Mouse (Mus musculus) forebrain, embryonic 10.5 days (tissue): ENCODE data around the gene Myo1e. TPM values are rescaled to one million over a fixed set of nuclear protein-coding genes. Genes with fewer than 3 reads are reported as not detected.

Source experiments
- DNase-seq: peaks from one replicate; pipeline ENCODE4 v3.0.0-alpha.2; 2017; ENCODE audit warnings: low spot score; ENCODE audit errors: extremely low spot score
- H3K27ac ChIP-seq: fragments of 300-500 bp; sonication (generic); 2 replicates; pipeline ENCODE4 v1.5.1; 2016; ENCODE audit warnings: mild to moderate bottlenecking
- H3K27me3 ChIP-seq: fragments of 300-500 bp; sonication (generic); 2 replicates; pipeline ENCODE4 v1.6.1; 2016; ENCODE audit warnings: mild to moderate bottlenecking; ENCODE audit not compliant: poor library complexity, severe bottlenecking
- H3K36me3 ChIP-seq: fragments of 300-500 bp; sonication (generic); replicated peaks from 2 replicates; pipeline ENCODE4 v1.6.1; 2016; ENCODE audit warnings: mild to moderate bottlenecking, moderate library complexity
- H3K4me1 ChIP-seq: fragments of 300-500 bp; sonication (generic); 2 replicates; pipeline ENCODE4 v1.6.1; 2016
- H3K4me3 ChIP-seq: fragments of 300-500 bp; sonication (generic); 2 replicates; pipeline ENCODE4 v1.5.1; 2016; ENCODE audit warnings: mild to moderate bottlenecking, moderate library complexity
- H3K9me3 ChIP-seq: fragments of 300-500 bp; sonication (generic); 2 replicates; pipeline ENCODE4 v1.6.1; 2016; ENCODE audit warnings: mild to moderate bottlenecking, moderate library complexity
- WGBS: fragments of 180-500 bp; shearing (Covaris S2); methylation state at CpG from one replicate; pipeline ENCODE4 v1.1.7; 2016; 5-methylcytosine and 5-hydroxymethylcytosine counted together
- polyA plus RNA-seq: library from polyadenylated mRNA; unstranded; fragments of >200 nt; fragmentation: Nextera tagmentation; extraction: Ambion mirVana; gene quantifications from 2 replicates; pipeline ENCODE4 v1.2.1, GENCODE M21; 2016

Gene Myo1e
- polyA plus RNA-seq, 1 experiment from 2014 or later, result 11.4 TPM

DNA sequence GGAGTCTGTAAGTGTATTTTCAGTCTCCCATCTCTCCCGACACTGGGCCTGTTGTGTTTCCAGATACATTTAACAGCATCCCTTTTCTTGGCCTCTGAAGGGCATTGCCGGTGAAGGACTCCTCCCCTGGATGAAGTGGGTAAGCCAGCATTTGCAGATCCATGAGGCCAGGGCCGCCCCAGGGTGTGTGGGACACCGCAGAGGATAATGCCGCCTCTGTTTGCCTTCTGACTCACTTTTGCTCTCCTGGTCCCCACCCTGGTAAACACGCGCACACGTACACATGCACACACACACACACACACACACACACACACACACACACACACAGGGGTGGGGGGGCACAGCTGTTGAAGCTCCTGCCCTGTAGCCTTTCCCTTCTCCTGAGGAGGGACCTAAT, 74.3 kb downstream of the Myo1e start:
- 85% methylated on average over 8 of the region's 8 CpGs for WGBS
- no peak overlapping the region for H3K27ac ChIP-seq
- no peak for DNase-seq
- H3K4me3 ChIP-seq, result no peak overlapping the region
- no peaks in the 10 kb centered on the region; the same call in 1 of the 2 replicates for H3K9me3 ChIP-seq
- H3K27me3 ChIP-seq, result no peaks in the 10 kb centered on the region
- no peaks in the 10 kb centered on the region for H3K4me1 ChIP-seq
- no peaks in the 10 kb centered on the region for H3K36me3 ChIP-seq

DNA sequence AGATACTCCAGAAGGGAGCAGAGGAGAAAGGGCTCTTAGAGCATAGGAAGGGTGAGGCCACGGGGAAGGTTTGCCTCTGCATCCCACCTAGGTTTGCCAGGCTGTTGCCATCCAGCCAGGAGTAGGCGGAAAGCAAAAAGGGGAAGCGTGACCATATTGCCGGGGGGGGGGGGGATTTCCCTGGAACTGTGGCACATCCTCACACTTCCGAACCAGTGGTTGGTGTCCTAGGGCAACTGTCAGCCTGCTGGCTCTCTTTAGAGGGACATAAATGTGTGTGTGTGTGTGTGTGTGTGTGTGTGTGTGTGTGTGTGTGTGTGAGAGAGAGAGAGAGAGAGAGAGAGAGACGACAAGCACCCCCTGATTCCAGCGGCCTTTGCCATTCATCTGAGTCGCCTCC, 75.0 kb downstream of the Myo1e start:
- WGBS, result 91% methylated on average over 7 of the region's 8 CpGs
- Histone ChIP-seq H3K4me1 (no peaks in the 10 kb centered on the region), H3K4me3 (no peak overlapping the region), H3K9me3 (no peaks in the 10 kb centered on the region; the same call in 1 of the 2 replicates), H3K27me3 (no peaks in the 10 kb centered on the region), H3K27ac (no peak overlapping the region), H3K36me3 (no peaks in the 10 kb centered on the region)
- DNase-seq, result no peak

DNA sequence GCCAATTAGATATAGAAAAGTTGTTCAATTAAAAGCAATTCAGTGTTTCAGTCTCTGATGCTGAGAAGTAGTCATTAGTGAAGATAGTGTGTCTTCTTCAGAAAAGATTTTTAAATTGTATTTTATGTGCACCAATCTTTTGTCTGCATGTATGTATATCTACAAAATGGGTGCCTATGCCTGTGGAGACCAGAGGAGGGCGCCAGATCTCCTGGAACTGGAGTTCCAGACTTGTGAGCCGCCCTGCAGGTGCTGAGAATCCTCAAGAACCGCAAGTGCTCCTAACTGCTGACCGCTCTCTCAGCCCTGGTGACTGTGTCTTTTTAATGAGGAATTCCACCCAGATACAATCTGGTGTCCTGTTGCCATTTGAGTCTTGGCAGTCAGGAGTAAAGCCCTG, 76.0 kb downstream of the Myo1e start:
- H3K4me1 ChIP-seq, result no peaks in the 10 kb centered on the region
- H3K27me3 ChIP-seq, result no peaks in the 10 kb centered on the region
- no peak overlapping the region for H3K27ac ChIP-seq
- 90% methylated on average over 4 of the region's 4 CpGs for WGBS
- H3K36me3 ChIP-seq, result no peaks in the 10 kb centered on the region
- no peak for DNase-seq
- H3K4me3 ChIP-seq, result no peak overlapping the region
- no peaks in the 10 kb centered on the region; the same call in 1 of the 2 replicates for H3K9me3 ChIP-seq

DNA sequence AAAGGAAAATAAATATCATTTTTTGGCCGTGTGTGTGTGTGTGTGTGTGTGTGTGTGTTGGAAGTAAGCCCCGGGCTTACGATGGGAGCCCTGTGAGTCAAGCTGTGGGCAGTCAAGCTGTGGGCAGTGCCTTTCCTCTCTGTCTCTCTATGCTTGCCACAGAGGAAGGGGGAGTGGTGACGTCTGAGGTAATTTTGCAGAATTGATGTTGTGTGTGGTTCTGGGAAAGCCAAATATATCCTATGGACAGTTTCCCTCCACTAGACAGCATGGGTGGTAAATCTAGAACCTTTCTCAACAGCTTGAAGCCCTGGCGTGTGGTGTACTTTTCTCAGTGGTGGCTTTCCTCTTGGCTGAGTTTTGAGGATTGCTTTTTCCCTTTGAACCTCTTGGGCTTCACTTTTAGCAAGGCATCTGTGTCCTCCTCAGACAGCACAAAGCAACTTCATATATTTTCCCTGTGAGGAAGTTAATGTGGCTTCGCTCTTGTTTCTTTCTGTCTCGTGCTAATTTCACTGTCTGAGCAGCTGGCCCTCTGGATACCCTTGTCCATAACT, 77.5 kb downstream of the Myo1e start:
- Histone ChIP-seq H3K4me3 (no peak overlapping the region), H3K36me3 (no peaks in the 10 kb centered on the region), H3K27ac (no peak overlapping the region), H3K9me3 (no peaks in the 10 kb centered on the region; the same call in 1 of the 2 replicates), H3K27me3 (no peaks in the 10 kb centered on the region), H3K4me1 (no peaks in the 10 kb centered on the region)
- 87% methylated on average over 7 of the region's 7 CpGs for WGBS
- DNase-seq, result no peak

DNA sequence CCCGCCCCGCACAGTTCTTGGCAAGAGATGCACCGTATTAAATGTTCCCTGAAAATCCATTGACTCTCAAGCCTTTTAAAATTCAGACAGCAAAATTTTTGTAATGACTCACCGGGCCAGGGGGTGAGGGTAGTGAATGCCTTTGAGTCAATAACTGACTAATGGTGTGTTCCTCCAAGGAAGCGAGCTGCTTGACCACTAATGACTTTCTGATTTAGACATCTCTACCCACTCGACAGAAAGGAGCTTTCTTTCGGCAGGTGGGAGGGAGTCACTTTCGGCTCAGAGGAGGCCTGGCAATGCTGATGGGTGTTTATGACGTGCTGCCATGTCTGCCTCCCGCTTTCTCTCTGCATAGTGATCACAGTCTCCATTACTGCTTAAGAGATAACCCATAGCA, 83.6 kb downstream of the Myo1e start:
- Histone ChIP-seq H3K4me3 (no peak overlapping the region), H3K9me3 (no peaks in the 10 kb centered on the region), H3K27me3 (no peaks in the 10 kb centered on the region), H3K27ac (no peak overlapping the region), H3K36me3 (no peaks in the 10 kb centered on the region), H3K4me1 (peaks cover 14% of the 10 kb centered on the region)
- 79% methylated on average over 10 of the region's 10 CpGs for WGBS
- DNase-seq, result no peak

DNA sequence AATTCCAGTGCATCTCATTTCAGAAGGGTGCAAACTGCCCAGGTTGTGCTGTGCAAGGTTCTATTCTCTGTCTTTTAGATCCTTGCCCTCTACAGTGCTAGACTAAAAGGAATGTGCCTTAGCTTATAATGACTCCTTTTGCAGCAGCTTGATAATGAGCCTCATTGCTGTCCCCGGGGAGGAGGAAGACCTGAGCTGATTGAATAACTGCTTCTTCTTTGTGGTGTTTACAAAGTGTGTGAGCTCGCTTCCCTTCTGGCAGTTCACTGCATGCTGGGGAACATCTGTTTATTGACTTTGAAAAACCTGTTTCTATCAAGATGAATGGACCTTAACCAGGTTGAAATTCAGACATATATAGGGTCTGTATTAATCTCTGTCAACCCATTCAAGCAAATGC, 89.8 kb downstream of the Myo1e start:
- Histone ChIP-seq H3K4me1 (peaks cover 29% of the 10 kb centered on the region), H3K27me3 (no peaks in the 10 kb centered on the region), H3K4me3 (no peak overlapping the region), H3K27ac (peak overlapping the region; percentile 35; the same call in 1 of the 2 replicates), H3K9me3 (no peaks in the 10 kb centered on the region), H3K36me3 (peaks cover 15% of the 10 kb centered on the region)
- no peak for DNase-seq
- WGBS, result 21% methylated on average over 2 of the region's 2 CpGs

DNA sequence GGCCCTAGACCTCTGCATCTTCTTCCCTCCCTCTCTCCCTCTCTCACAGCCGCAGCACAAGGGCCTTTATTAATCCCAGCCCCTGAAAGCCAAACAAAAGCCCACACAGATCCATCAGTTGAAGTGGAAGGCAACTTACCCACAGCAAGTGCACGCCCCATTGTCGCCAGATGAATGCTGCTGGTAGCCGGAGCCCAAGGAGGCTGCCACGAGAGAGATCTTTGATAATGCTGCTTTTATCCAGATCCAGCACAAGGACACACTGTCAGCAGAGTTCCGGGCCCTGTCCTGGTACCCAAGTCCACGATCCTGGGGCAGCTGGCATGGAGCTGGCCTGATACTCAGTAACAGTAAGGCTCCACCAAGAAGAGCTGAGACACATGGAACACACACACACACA, 91.1 kb downstream of the Myo1e start:
- peak overlapping the region; percentile 66 for H3K27ac ChIP-seq
- peaks cover 24% of the 10 kb centered on the region for H3K4me1 ChIP-seq
- no peaks in the 10 kb centered on the region for H3K27me3 ChIP-seq
- no peaks in the 10 kb centered on the region for H3K9me3 ChIP-seq
- peak; percentile 49 for DNase-seq
- 26% methylated on average over 7 of the region's 7 CpGs for WGBS
- peaks cover 21% of the 10 kb centered on the region for H3K36me3 ChIP-seq
- H3K4me3 ChIP-seq, result no peak overlapping the region

DNA sequence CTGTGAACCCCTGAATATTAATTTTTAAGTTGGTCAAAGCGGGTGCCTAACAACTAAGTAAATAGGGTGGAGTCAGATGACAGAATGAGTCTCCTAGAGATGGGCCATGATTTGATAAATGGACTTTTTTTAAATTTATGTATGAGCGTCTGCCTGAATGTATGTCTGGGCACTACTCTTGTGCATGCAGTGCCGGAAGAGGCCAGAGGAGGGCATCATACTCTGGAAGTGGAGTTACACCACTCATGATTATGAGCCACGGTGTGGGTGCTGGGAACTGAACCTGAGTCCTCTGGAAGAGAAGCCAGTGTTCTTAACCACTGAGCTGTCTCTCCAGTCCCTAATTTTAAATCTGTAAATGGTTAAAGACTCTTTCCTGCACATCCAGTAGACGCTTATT, 93.6 kb downstream of the Myo1e start:
- 92% methylated on average over 5 of the region's 5 CpGs for WGBS
- peaks cover 24% of the 10 kb centered on the region for H3K4me1 ChIP-seq
- H3K36me3 ChIP-seq, result peaks cover 21% of the 10 kb centered on the region
- no peaks in the 10 kb centered on the region for H3K9me3 ChIP-seq
- no peak for DNase-seq
- no peak overlapping the region for H3K27ac ChIP-seq
- H3K27me3 ChIP-seq, result no peaks in the 10 kb centered on the region
- no peak overlapping the region for H3K4me3 ChIP-seq

DNA sequence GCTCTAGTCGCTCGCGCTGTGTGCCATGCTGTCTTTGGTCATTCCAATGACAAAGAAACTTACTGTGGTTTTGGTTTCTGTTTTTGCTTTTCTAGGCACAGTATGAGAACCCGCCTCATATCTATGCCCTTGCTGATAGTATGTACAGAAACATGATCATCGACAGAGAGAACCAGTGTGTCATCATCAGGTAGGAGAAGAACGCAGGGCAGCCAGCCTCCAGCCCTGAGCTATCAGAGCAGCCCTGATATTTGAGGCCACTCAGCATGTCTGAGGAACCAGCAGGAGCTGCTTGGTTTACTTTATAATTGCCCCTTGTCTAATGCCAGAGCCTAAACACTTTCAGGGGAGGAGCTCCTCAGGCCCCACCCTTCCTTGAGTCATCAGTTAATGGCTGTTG, 94.4 kb downstream of the Myo1e start:
- no peak overlapping the region for H3K27ac ChIP-seq

DNA sequence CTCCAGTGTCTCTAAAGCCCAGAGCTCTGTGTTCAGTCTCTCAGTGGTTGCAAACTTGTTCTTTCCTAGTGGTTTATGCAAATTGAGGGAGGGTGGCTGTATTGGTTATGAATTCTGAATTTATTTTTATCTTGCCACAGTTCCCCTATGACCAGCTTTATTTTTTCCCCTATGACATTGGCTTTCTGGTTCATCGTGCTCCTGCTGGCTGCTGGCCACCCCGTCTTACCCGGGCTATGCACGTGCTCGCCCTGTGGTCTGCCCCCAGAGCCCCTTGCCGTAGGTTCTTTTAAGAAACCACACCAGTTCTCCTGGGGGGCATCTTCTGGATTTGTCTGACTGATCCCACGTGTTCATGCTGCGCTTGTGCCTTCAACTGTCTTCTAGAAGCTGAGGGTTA, 97.8 kb downstream of the Myo1e start:
- H3K4me3 ChIP-seq, result no peak overlapping the region
- DNase-seq, result no peak
- no peaks in the 10 kb centered on the region for H3K27me3 ChIP-seq
- peaks cover 14% of the 10 kb centered on the region for H3K36me3 ChIP-seq
- H3K4me1 ChIP-seq, result peaks cover 7% of the 10 kb centered on the region
- no peaks in the 10 kb centered on the region for H3K9me3 ChIP-seq
- 96% methylated on average over 8 of the region's 8 CpGs for WGBS
- H3K27ac ChIP-seq, result no peak overlapping the region

More for the DNA sequence above, 94.4 kb downstream of the Myo1e start:
- H3K4me1 ChIP-seq, result peaks cover 21% of the 10 kb centered on the region
- H3K4me3 ChIP-seq, result no peak overlapping the region
- WGBS, result 97% methylated on average over 6 of the region's 6 CpGs
- no peak for DNase-seq
- H3K9me3 ChIP-seq, result no peaks in the 10 kb centered on the region
- H3K36me3 ChIP-seq, result peaks cover 21% of the 10 kb centered on the region
- no peaks in the 10 kb centered on the region for H3K27me3 ChIP-seq

DNA sequence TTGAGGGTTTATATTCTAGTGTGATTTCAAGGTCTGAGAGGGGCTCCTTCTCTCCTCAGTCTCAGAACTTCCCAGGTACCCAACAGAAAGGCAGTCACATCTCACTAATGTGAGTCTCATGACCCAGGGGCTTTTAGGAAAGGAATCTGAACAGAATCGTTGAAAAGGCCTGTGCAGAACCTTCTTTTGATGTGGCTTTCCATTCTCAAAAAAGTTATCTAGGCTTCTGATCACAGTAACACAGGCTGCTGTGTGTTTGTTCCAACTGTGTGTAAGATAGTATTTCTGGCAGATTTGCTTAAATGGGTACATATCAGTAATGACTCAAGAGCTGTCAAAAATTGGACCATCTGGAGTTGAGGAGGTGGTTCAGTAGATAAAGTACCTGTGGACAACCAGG, 102.9 kb downstream of the Myo1e start:
- Histone ChIP-seq H3K4me1 (peaks cover 9% of the 10 kb centered on the region), H3K27me3 (no peaks in the 10 kb centered on the region), H3K4me3 (no peak overlapping the region), H3K9me3 (no peaks in the 10 kb centered on the region), H3K36me3 (0 out of 2 replicates have a peak, but pooled peaks cover 3% of the 10 kb centered on the region), H3K27ac (no peak overlapping the region)
- 80% methylated on average over 1 of the region's 1 CpGs for WGBS
- DNase-seq, result no peak

DNA sequence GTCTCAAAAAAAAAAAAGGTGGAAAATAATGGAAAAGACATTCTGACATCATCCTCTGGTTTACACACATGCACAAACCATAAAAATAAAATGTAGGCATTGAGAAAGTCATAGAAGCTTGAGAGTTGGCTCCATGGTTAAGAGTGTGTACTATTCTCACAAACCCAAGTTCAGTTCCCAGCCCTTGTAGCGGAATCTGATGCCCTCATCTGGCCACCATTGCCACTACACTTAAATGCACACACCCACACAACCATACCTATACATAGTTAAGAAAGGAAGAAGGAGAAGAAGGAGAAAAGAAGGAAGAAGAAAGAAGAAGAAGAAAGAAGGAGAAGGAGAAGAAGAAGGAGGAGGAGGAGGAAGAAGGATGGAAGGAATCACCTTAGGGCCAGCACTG, 106.9 kb downstream of the Myo1e start:
- Histone ChIP-seq H3K27ac (no peak overlapping the region), H3K4me1 (peaks cover 10% of the 10 kb centered on the region), H3K27me3 (no peaks in the 10 kb centered on the region), H3K36me3 (0 out of 2 replicates have a peak, but pooled peaks cover 3% of the 10 kb centered on the region), H3K4me3 (no peak overlapping the region), H3K9me3 (no peaks in the 10 kb centered on the region)
- WGBS, result 93% methylated on average over 1 of the region's 1 CpGs
- DNase-seq, result no peak

DNA sequence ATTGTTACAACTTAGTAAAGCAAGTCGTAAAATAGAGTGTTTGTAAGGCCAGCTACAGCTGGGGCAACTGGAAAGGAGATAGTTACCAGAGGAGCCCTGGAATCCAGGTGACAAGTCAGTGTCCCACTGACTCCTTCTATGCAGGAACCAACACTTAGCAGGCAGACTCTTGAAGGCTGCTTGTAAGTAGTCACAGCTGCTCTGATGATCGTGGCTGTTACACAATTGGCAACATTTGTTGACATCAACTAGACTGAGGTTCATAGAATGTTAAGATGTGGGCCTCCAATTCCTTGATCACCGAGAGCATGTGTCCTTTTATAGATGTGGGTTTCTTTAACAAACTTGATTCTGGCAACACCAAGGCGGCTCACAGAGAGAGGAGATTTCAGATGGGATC, 108.0 kb downstream of the Myo1e start:
- no peak for DNase-seq
- Histone ChIP-seq H3K4me3 (no peak overlapping the region), H3K27me3 (no peaks in the 10 kb centered on the region), H3K4me1 (peaks cover 11% of the 10 kb centered on the region), H3K36me3 (0 out of 2 replicates have a peak, but pooled peaks cover 3% of the 10 kb centered on the region), H3K27ac (no peak overlapping the region), H3K9me3 (no peaks in the 10 kb centered on the region)
- 75% methylated on average over 4 of the region's 4 CpGs for WGBS

DNA sequence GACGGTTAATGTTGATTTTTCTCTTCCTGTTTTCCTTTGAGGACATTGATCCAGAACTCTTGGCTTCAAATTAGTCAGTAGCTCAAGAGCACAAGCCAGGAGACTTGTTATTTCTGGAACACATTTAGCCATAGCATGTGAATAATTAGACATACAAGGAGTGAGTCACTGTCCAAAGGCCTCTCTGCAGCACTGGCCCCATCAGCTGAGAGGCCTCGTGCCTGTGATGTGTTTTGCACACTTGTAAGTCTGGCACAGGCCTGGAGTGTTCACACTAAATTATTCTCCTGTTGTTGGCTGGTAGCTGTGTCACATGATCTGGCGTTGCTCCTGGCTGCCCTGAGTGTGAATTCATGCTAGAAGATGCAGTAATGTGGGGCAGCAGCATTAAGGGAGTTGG, 111.5 kb downstream of the Myo1e start:
- Histone ChIP-seq H3K4me1 (peaks cover 15% of the 10 kb centered on the region), H3K27ac (no peak overlapping the region), H3K9me3 (no peaks in the 10 kb centered on the region), H3K4me3 (no peak overlapping the region), H3K36me3 (no peaks in the 10 kb centered on the region), H3K27me3 (no peaks in the 10 kb centered on the region)
- 71% methylated on average over 3 of the region's 3 CpGs for WGBS
- no peak for DNase-seq
